Mouse (Mus musculus): ENCODE measurements around the gene Npepps. TPM values are rescaled to one million over a fixed set of nuclear protein-coding genes. Genes with fewer than 3 reads are reported as not detected.

The Npepps gene
- total and polyA plus RNA-seq, 3 experiments: 23.5 to 87.9 (median 53.6) TPM

- ATAC-seq (ENCODE audit: extremely low read depth, insufficient number of reproducible peaks, low FRiP score, poor library complexity, severe bottlenecking): no peak; the same call in 1 of the 2 replicates
- Histone ChIP-seq H3K9me3 (replicated peaks) (no peaks in the 10 kb centered on the region), H3K4me3 (ENCODE audit: low read depth, low read length) (peak overlapping the region; percentile 56; the same call in 1 of the 2 replicates), H3K27me3 (ENCODE audit: insufficient read depth, low read length) (no peaks in the 10 kb centered on the region), H3K36me3 (replicated peaks) (peaks cover 54% of the 10 kb centered on the region), H3K4me1 (ENCODE audit: insufficient read depth, low read depth, low read length) (peaks cover 60% of the 10 kb centered on the region)
- DNase-seq (ENCODE audit: low spot score): no peak
- TF ChIP-seq GATA2 (IDR thresholded peaks at IDR 0.05; ENCODE audit: borderline replicate concordance, low read depth, low read length) (no peak), TAL1 (conservative IDR thresholded peaks at IDR 0.05; ENCODE audit: low read depth, low read length) (no peak), CTCF (IDR thresholded peaks at IDR 0.05; ENCODE audit: low read depth, low read length) (no peak), GATA1 (IDR thresholded peaks at IDR 0.05; ENCODE audit: borderline replicate concordance, low read length) (no peak), POLR2AphosphoS5 (IDR thresholded peaks at IDR 0.05; ENCODE audit: insufficient replicate concordance, low read depth, low read length) (no peak)
Observed at GRCm38 (mm10) chr11:97207011-97207422, 73.4 kb downstream of the Npepps start.

- ATAC-seq (ENCODE audit: extremely low read depth, insufficient number of reproducible peaks, low FRiP score, poor library complexity, severe bottlenecking) (no peak), DNase-seq (ENCODE audit: low spot score) (no peak)
- Histone ChIP-seq H3K4me1 (ENCODE audit: insufficient read depth, low read depth, low read length) (peaks cover 18% of the 10 kb centered on the region; the same call in 1 of the 2 replicates), H3K9me3 (replicated peaks) (no peaks in the 10 kb centered on the region), H3K4me3 (ENCODE audit: low read depth, low read length) (no peak overlapping the region), H3K36me3 (replicated peaks) (peaks cover 32% of the 10 kb centered on the region), H3K27me3 (ENCODE audit: insufficient read depth, low read length) (no peaks in the 10 kb centered on the region)
- no peak for TF ChIP-seq GATA1 (IDR thresholded peaks at IDR 0.05; ENCODE audit: borderline replicate concordance, low read length)
- TF ChIP-seq CTCF (IDR thresholded peaks at IDR 0.05; ENCODE audit: low read depth, low read length): no peak
- TF ChIP-seq GATA2 (IDR thresholded peaks at IDR 0.05; ENCODE audit: borderline replicate concordance, low read depth, low read length): no peak
- TF ChIP-seq POLR2AphosphoS5 (IDR thresholded peaks at IDR 0.05; ENCODE audit: insufficient replicate concordance, low read depth, low read length): no peak
- TF ChIP-seq TAL1 (conservative IDR thresholded peaks at IDR 0.05; ENCODE audit: low read depth, low read length): no peak
Observed at GRCm38 (mm10) chr11:97199519-97199918, 80.9 kb downstream of the Npepps start.

DNA sequence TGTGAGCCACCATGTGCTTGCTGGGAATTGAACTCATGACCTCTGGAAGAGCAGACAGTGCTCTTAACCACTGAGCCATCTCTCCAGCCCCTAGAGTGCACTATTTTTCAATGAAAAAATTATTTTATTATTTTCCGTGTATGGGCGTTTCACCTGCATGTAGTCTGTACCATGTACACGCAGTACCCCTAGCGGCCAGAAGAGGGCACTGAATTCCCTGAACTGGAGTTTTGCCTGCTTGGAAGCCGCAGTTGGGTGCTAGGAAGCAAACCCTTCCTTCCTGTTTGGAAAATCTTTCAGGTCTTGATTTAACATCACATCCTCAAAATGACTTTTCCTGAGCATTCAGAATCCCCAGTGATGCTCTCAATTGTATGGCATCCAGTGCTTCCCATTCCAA is 81.8 kb downstream of the Npepps start:
- Histone ChIP-seq H3K4me3 (ENCODE audit: low read depth, low read length) (no peak overlapping the region), H3K36me3 (replicated peaks) (peaks cover 40% of the 10 kb centered on the region), H3K9me3 (replicated peaks) (no peaks in the 10 kb centered on the region), H3K27me3 (ENCODE audit: insufficient read depth, low read length) (no peaks in the 10 kb centered on the region), H3K4me1 (ENCODE audit: insufficient read depth, low read depth, low read length) (peaks cover 16% of the 10 kb centered on the region; the same call in 1 of the 2 replicates)
- no peak for DNase-seq (ENCODE audit: low spot score)
- TF ChIP-seq CTCF (IDR thresholded peaks at IDR 0.05; ENCODE audit: low read depth, low read length): peak; percentile 80
- no peak for TF ChIP-seq TAL1 (conservative IDR thresholded peaks at IDR 0.05; ENCODE audit: low read depth, low read length)
- ATAC-seq (ENCODE audit: extremely low read depth, insufficient number of reproducible peaks, low FRiP score, poor library complexity, severe bottlenecking): no peak

GRCm38 (mm10) chr11:97197021-97197420 is 83.4 kb downstream of the Npepps start:
- no peak overlapping the region for H3K4me3 ChIP-seq (ENCODE audit: low read depth, low read length)
- peaks cover 15% of the 10 kb centered on the region; the same call in 1 of the 2 replicates for H3K4me1 ChIP-seq (ENCODE audit: insufficient read depth, low read depth, low read length)
- H3K36me3 ChIP-seq (replicated peaks): peaks cover 44% of the 10 kb centered on the region
- no peaks in the 10 kb centered on the region for H3K9me3 ChIP-seq (replicated peaks)
- TF ChIP-seq TAL1 (conservative IDR thresholded peaks at IDR 0.05; ENCODE audit: low read depth, low read length) (no peak), POLR2AphosphoS5 (IDR thresholded peaks at IDR 0.05; ENCODE audit: insufficient replicate concordance, low read depth, low read length) (no peak), GATA1 (IDR thresholded peaks at IDR 0.05; ENCODE audit: borderline replicate concordance, low read length) (no peak), CTCF (IDR thresholded peaks at IDR 0.05; ENCODE audit: low read depth, low read length) (no peak), GATA2 (IDR thresholded peaks at IDR 0.05; ENCODE audit: borderline replicate concordance, low read depth, low read length) (no peak)
- H3K27me3 ChIP-seq (ENCODE audit: insufficient read depth, low read length): no peaks in the 10 kb centered on the region
- ATAC-seq (ENCODE audit: extremely low read depth, insufficient number of reproducible peaks, low FRiP score, poor library complexity, severe bottlenecking) (no peak), DNase-seq (ENCODE audit: low spot score) (no peak)

- TF ChIP-seq POLR2AphosphoS5 (IDR thresholded peaks at IDR 0.05; ENCODE audit: insufficient replicate concordance, low read depth, low read length): no peak
- no peak for TF ChIP-seq GATA1 (IDR thresholded peaks at IDR 0.05; ENCODE audit: borderline replicate concordance, low read length)
- ATAC-seq (ENCODE audit: extremely low read depth, insufficient number of reproducible peaks, low FRiP score, poor library complexity, severe bottlenecking): no peak
- no peaks in the 10 kb centered on the region for H3K27me3 ChIP-seq (ENCODE audit: insufficient read depth, low read length)
- DNase-seq (ENCODE audit: low spot score): no peak
- H3K9me3 ChIP-seq (replicated peaks): no peaks in the 10 kb centered on the region
- H3K4me3 ChIP-seq (ENCODE audit: low read depth, low read length): no peak overlapping the region
- H3K4me1 ChIP-seq (ENCODE audit: insufficient read depth, low read depth, low read length): peaks cover 18% of the 10 kb centered on the region; the same call in 1 of the 2 replicates
- peaks cover 49% of the 10 kb centered on the region for H3K36me3 ChIP-seq (replicated peaks)
Observed at GRCm38 (mm10) chr11:97196541-97196940, 83.9 kb downstream of the Npepps start.

- Histone ChIP-seq H3K4me1 (ENCODE audit: insufficient read depth, low read depth, low read length) (peaks cover 31% of the 10 kb centered on the region), H3K4me3 (ENCODE audit: low read depth, low read length) (no peak overlapping the region), H3K36me3 (replicated peaks) (peaks cover 54% of the 10 kb centered on the region), H3K9me3 (replicated peaks) (no peaks in the 10 kb centered on the region), H3K27me3 (ENCODE audit: insufficient read depth, low read length) (no peaks in the 10 kb centered on the region)
- DNase-seq (ENCODE audit: low spot score) (no peak), ATAC-seq (ENCODE audit: extremely low read depth, insufficient number of reproducible peaks, low FRiP score, poor library complexity, severe bottlenecking) (no peak)
- TF ChIP-seq TAL1 (conservative IDR thresholded peaks at IDR 0.05; ENCODE audit: low read depth, low read length) (no peak), POLR2AphosphoS5 (IDR thresholded peaks at IDR 0.05; ENCODE audit: insufficient replicate concordance, low read depth, low read length) (no peak), GATA2 (IDR thresholded peaks at IDR 0.05; ENCODE audit: borderline replicate concordance, low read depth, low read length) (no peak), CTCF (IDR thresholded peaks at IDR 0.05; ENCODE audit: low read depth, low read length) (no peak), GATA1 (IDR thresholded peaks at IDR 0.05; ENCODE audit: borderline replicate concordance, low read length) (no peak)
Observed at GRCm38 (mm10) chr11:97192621-97192951, 87.9 kb downstream of the Npepps start.
